Mouse (Mus musculus) embryonic fibroblast, embryonic 13.5 days (primary cell): ENCODE measurements around the gene Tmem86a.

Source experiments
- CTCF ChIP-seq: IDR thresholded peaks from 2 replicates; pipeline ENCODE4 v1.5.1; 2011; ENCODE audit warnings: mild to moderate bottlenecking, control low read depth, low read length, moderate library complexity, borderline replicate concordance; ENCODE audit not compliant: insufficient read depth
- POLR2A ChIP-seq: IDR thresholded peaks from 2 replicates; pipeline ENCODE4 v1.6.1; 2011; ENCODE audit warnings: low read depth, mild to moderate bottlenecking, control low read depth, low read length, moderate library complexity

DNA sequence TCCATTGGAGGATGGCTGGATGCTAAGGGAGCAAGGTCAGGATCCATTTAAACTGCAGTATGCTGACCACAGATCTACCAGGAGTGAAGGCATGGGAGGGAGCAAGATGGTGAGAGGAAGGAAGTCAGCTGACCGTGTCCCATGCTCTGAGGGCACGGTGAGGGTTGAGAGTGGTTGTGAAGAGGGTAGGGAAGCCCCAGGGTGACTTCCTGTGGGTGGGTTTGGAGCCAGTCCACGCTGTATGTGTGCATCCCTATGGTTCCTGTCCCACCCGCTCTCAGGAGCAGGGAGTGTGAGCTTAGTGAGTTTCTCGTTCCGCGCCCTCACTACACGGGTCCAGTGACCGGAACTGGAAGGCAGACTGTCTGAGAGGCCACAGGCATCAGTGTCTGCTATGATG, 5.3 kb downstream of the Tmem86a start:
- TF ChIP-seq POLR2A (no peak), CTCF (no peak)
